Mouse (Mus musculus): ENCODE data around the gene Adcy2. TPM values are rescaled to one million over a fixed set of nuclear protein-coding genes. Genes with fewer than 3 reads are reported as not detected.

Adcy2 gene
- total RNA-seq, 1 experiment = 1.3 TPM

DNA sequence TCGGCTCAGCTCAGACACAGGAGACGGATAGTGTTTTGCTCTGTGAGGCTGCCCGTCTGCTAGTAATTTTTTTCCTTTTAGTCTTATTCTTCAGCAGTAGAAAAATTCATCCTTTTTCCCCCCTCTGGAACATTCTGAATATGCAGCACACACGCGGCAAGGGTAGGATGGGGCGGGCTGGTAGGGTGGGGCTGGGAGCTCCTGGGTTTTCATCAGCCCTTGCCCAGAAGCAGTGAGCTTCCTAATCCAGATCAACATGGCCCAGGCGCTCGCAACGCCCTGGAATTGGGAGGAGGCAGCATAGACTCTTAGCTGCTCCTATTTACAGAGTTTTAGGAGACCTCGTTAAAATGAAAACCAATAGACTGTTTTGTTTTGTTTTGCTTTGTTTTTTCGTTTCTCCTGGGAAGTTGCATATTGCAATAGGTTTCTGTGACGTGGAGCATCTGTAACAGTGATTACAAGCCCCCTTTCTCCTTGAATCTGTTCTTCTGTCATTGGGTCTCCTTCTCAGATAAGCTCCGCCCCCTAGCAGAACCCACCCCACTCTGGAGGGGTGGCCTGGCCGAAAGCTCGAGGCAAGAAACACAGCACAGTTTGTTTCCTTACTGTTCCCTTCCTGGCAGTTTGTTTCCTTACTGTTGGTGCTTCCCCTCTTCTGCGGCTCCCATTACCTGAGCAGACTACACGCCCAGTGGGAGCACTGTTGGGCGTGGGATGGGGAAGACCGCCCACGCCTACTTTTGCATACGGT lies 391.5 kb downstream of the Adcy2 start:
- Histone ChIP-seq H3K4me3 (ENCODE audit: insufficient read depth in 1 of 2, low read depth in 1 of 2, low read length in 2 of 2, poor library complexity in 1 of 2, severe bottlenecking in 1 of 2) (peak overlapping the region in 1 of 2 experiments; percentile 10; a peak in 2 of 4 replicates), H3K9ac (ENCODE audit: insufficient read depth, low read depth, low read length, poor library complexity, severe bottlenecking) (no peak overlapping the region), H3K9me3 (ENCODE audit: control insufficient read depth, insufficient read depth, low read depth, low read length) (no peaks in the 10 kb centered on the region), H3K27ac (ENCODE audit: insufficient read depth, low read depth, low read length, poor library complexity, severe bottlenecking) (no peak overlapping the region), H3K4me1 (ENCODE audit: control insufficient read depth in 2 of 2, insufficient read depth in 2 of 2, low read length in 2 of 2, poor library complexity in 1 of 2) (peaks cover 0 to 4% of the 10 kb centered on the region in 2 experiments; a peak in 1 of 4 replicates), H3K36me3 (ENCODE audit: control insufficient read depth, insufficient read depth, low read length, poor library complexity, severe bottlenecking) (no peaks in the 10 kb centered on the region)
- no peak for TF ChIP-seq ZC3H11A (IDR thresholded peaks at IDR 0.05; ENCODE audit: borderline replicate concordance, low read depth, low read length)
- TF ChIP-seq HCFC1 (IDR thresholded peaks at IDR 0.05; ENCODE audit: borderline replicate concordance, insufficient read depth, low read length) = no peak
- TF ChIP-seq MAFK (IDR thresholded peaks at IDR 0.05; ENCODE audit: insufficient read depth, low read depth, low read length) = no peak
- TF ChIP-seq ZNF384 (IDR thresholded peaks at IDR 0.05; ENCODE audit: low read depth, low read length) = no peak
- DNase-seq (ENCODE audit: low read depth, low spot score) = no peak
- in situ Hi-C loops (cut with MboI; ENCODE audit: low sequenced_read_pairs in 2 of 2, unreplicated experiment in 2 of 2) = no loop called here

DNA sequence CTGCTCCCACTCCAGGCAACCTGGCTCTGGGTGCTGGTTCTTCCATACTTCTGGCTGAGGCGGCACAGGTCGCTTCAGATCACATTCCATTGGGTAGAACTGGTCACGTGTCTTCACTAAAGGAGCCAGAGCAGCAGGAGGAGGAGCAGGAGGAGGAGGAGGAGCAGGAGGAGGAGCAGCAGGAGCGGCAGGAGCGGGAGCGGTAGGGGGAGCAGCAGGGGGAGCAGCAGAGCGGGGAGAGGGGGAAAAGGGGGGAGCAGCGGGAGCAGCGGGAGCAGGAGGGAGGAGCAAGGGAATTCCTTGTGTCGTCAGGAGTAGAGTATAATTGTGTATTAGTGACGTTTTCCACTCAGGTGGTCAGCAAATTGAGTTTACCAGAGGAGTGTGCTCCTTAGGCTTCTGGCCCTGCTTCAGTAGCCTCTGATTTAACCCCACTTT lies 393.6 kb downstream of the Adcy2 start:
- no peak overlapping the region; the same call in 1 of the 2 replicates for H3K9ac ChIP-seq (ENCODE audit: insufficient read depth, low read depth, low read length, poor library complexity, severe bottlenecking)
- TF ChIP-seq ZC3H11A (IDR thresholded peaks at IDR 0.05; ENCODE audit: borderline replicate concordance, low read depth, low read length) (no peak), ZNF384 (IDR thresholded peaks at IDR 0.05; ENCODE audit: low read depth, low read length) (no peak), CHD2 (IDR thresholded peaks at IDR 0.05; ENCODE audit: low read depth, low read length) (no peak), HCFC1 (IDR thresholded peaks at IDR 0.05; ENCODE audit: borderline replicate concordance, insufficient read depth, low read length) (no peak), MAFK (IDR thresholded peaks at IDR 0.05; ENCODE audit: insufficient read depth, low read depth, low read length) (no peak)

DNA sequence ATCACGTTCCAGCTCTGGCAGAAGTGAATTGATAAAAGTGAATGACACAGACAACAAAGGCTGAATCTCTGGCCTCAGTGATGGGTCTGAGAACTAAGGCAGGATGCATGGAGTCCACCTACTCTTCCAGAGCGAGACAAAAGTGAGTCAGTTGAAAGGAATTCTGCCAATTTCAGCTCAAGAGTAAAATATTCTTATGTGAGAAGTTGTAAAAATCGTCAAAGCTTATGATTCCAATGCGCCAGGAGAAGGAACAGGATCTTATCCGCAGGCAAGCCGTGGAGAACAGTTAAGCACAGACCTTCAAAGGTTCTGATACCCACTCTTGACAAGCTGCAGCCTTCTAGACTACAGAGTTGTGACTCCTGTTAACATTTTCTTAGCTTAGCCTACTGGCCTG lies 396.3 kb downstream of the Adcy2 start:
- Histone ChIP-seq H3K4me3 (ENCODE audit: insufficient read depth in 1 of 2, low read depth in 1 of 2, low read length in 2 of 2, poor library complexity in 1 of 2, severe bottlenecking in 1 of 2) (no peak overlapping the region), H3K27ac (ENCODE audit: insufficient read depth, low read depth, low read length, poor library complexity, severe bottlenecking) (no peak overlapping the region), H3K9ac (ENCODE audit: insufficient read depth, low read depth, low read length, poor library complexity, severe bottlenecking) (no peak overlapping the region), H3K36me3 (ENCODE audit: control insufficient read depth, insufficient read depth, low read length, poor library complexity, severe bottlenecking) (no peaks in the 10 kb centered on the region), H3K4me1 (ENCODE audit: control insufficient read depth in 2 of 2, insufficient read depth in 2 of 2, low read length in 2 of 2, poor library complexity in 1 of 2) (peaks cover 0 to under 1% of the 10 kb centered on the region in 2 experiments; a peak in 1 of 4 replicates), H3K9me3 (ENCODE audit: control insufficient read depth, insufficient read depth, low read depth, low read length) (no peaks in the 10 kb centered on the region)
- TF ChIP-seq MAFK (IDR thresholded peaks at IDR 0.05; ENCODE audit: insufficient read depth, low read depth, low read length) = no peak
- in situ Hi-C loops (cut with MboI; ENCODE audit: low sequenced_read_pairs in 2 of 2, unreplicated experiment in 2 of 2) = no loop called here
- DNase-seq (ENCODE audit: low read depth, low spot score) = no peak

More for the DNA sequence above, 393.6 kb downstream of the Adcy2 start:
- no peaks in the 10 kb centered on the region for H3K36me3 ChIP-seq (ENCODE audit: control insufficient read depth, insufficient read depth, low read length, poor library complexity, severe bottlenecking)
- peak overlapping the region; percentile 1 to 43; a peak in 2 of 4 replicates for H3K4me3 ChIP-seq (ENCODE audit: insufficient read depth in 1 of 2, low read depth in 1 of 2, low read length in 2 of 2, poor library complexity in 1 of 2, severe bottlenecking in 1 of 2)
- H3K27ac ChIP-seq (ENCODE audit: insufficient read depth, low read depth, low read length, poor library complexity, severe bottlenecking) = no peak overlapping the region
- H3K9me3 ChIP-seq (ENCODE audit: control insufficient read depth, insufficient read depth, low read depth, low read length) = no peaks in the 10 kb centered on the region
- peaks cover 0 to 4% of the 10 kb centered on the region in 2 experiments; a peak in 1 of 4 replicates for H3K4me1 ChIP-seq (ENCODE audit: control insufficient read depth in 2 of 2, insufficient read depth in 2 of 2, low read length in 2 of 2, poor library complexity in 1 of 2)
- in situ Hi-C loops (cut with MboI; ENCODE audit: low sequenced_read_pairs in 2 of 2, unreplicated experiment in 2 of 2) = no loop called here
- no peak for DNase-seq (ENCODE audit: low read depth, low spot score)

DNA sequence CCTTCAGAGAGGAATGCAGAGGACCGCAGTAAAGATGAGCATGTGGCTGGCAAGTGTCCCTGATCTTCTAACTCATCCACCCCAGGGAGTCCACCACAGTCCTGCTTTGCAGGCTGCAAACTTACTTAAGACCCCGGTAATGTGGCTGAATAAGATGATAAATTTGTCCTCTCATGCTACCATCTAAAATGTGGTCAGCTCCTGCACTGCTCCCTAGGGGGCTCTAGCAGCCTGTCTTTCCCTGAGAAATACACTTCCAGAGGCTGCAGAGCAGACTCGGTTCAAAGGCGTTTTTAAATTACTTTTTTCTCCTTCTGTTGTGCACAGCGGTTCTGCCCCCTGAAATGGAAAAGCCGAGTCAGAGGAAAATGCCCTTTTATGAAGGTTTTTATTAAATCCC lies 398.2 kb downstream of the Adcy2 start:
- no peaks in the 10 kb centered on the region; a peak in 1 of 4 replicates for H3K4me1 ChIP-seq (ENCODE audit: control insufficient read depth in 2 of 2, insufficient read depth in 2 of 2, low read length in 2 of 2, poor library complexity in 1 of 2)
- H3K9me3 ChIP-seq (ENCODE audit: control insufficient read depth, insufficient read depth, low read depth, low read length) = no peaks in the 10 kb centered on the region
- no peak overlapping the region for H3K27ac ChIP-seq (ENCODE audit: insufficient read depth, low read depth, low read length, poor library complexity, severe bottlenecking)
- TF ChIP-seq ZNF384 (IDR thresholded peaks at IDR 0.05; ENCODE audit: low read depth, low read length) (no peak), HCFC1 (IDR thresholded peaks at IDR 0.05; ENCODE audit: borderline replicate concordance, insufficient read depth, low read length) (no peak), MAFK (IDR thresholded peaks at IDR 0.05; ENCODE audit: insufficient read depth, low read depth, low read length) (no peak), CHD2 (IDR thresholded peaks at IDR 0.05; ENCODE audit: low read depth, low read length) (no peak), ZC3H11A (IDR thresholded peaks at IDR 0.05; ENCODE audit: borderline replicate concordance, low read depth, low read length) (no peak)
- no peaks in the 10 kb centered on the region for H3K36me3 ChIP-seq (ENCODE audit: control insufficient read depth, insufficient read depth, low read length, poor library complexity, severe bottlenecking)
- no peak overlapping the region for H3K4me3 ChIP-seq (ENCODE audit: insufficient read depth in 1 of 2, low read depth in 1 of 2, low read length in 2 of 2, poor library complexity in 1 of 2, severe bottlenecking in 1 of 2)
- no peak overlapping the region for H3K9ac ChIP-seq (ENCODE audit: insufficient read depth, low read depth, low read length, poor library complexity, severe bottlenecking)
- no peak for DNase-seq (ENCODE audit: low read depth, low spot score)
- in situ Hi-C loops (cut with MboI; ENCODE audit: low sequenced_read_pairs in 2 of 2, unreplicated experiment in 2 of 2) = no loop called here

All from ES-E14 (cell line).